Mouse (Mus musculus) neural tube, embryonic 13.5 days (tissue): ENCODE measurements around the gene Unc5cl. TPM values are rescaled to one million over a fixed set of nuclear protein-coding genes. Genes with fewer than 3 reads are reported as not detected.
A peak's percentile ranks its signal among the peaks of the same experiment; 100 is the strongest.

Experiments used
- ATAC-seq: fragments of 200-750 bp; cut with Nextera tagmentation; 2 replicates; pipeline ENCODE4 v1.8.0; 2017; ENCODE audit warnings: low read depth, mild to moderate bottlenecking, moderate TSS enrichment, moderate library complexity
- H3K27ac ChIP-seq: fragments of 300-500 bp; sonication (generic); replicated peaks from 2 replicates; pipeline ENCODE4 v1.5.1; 2015; ENCODE audit warnings: moderate library complexity, mild to moderate bottlenecking, inconsistent platforms
- H3K27me3 ChIP-seq: fragments of 300-500 bp; sonication (generic); 2 replicates; pipeline ENCODE4 v1.6.1; 2015; ENCODE audit warnings: mild to moderate bottlenecking, inconsistent platforms
- H3K36me3 ChIP-seq: fragments of 300-500 bp; sonication (generic); 2 replicates; pipeline ENCODE4 v1.6.1; 2015; ENCODE audit warnings: mild to moderate bottlenecking, inconsistent platforms
- H3K4me1 ChIP-seq: fragments of 300-500 bp; sonication (generic); replicated peaks from 2 replicates; pipeline ENCODE4 v1.6.1; 2015; ENCODE audit warnings: inconsistent platforms
- H3K4me2 ChIP-seq: fragments of 300-500 bp; sonication (generic); 2 replicates; pipeline ENCODE4 v1.6.1; 2015; ENCODE audit warnings: inconsistent platforms, mild to moderate bottlenecking, moderate library complexity
- H3K4me3 ChIP-seq: fragments of 300-500 bp; sonication (generic); 2 replicates; pipeline ENCODE4 v1.5.1; 2015; ENCODE audit warnings: mild to moderate bottlenecking, inconsistent platforms
- H3K9ac ChIP-seq: fragments of 300-500 bp; sonication (generic); 2 replicates; pipeline ENCODE4 v1.6.1; 2015; ENCODE audit warnings: moderate library complexity, mild to moderate bottlenecking, inconsistent platforms
- H3K9me3 ChIP-seq: fragments of 300-500 bp; sonication (generic); 2 replicates; pipeline ENCODE4 v1.6.1; 2016; ENCODE audit warnings: inconsistent platforms
- WGBS: fragments of 180-500 bp; shearing (Covaris S2); methylation state at CpG from one replicate; pipeline ENCODE4 v1.1.7; 2015; 5-methylcytosine and 5-hydroxymethylcytosine counted together
- polyA plus RNA-seq: library from polyadenylated mRNA; unstranded; fragments of >200 nt; fragmentation: Nextera tagmentation; extraction: Ambion mirVana; gene quantifications from 2 replicates; pipeline ENCODE4 v1.2.1, GENCODE M21; 2015

Gene Unc5cl
- polyA plus RNA-seq, 1 experiment from 2014 or later: 0.18 TPM

DNA sequence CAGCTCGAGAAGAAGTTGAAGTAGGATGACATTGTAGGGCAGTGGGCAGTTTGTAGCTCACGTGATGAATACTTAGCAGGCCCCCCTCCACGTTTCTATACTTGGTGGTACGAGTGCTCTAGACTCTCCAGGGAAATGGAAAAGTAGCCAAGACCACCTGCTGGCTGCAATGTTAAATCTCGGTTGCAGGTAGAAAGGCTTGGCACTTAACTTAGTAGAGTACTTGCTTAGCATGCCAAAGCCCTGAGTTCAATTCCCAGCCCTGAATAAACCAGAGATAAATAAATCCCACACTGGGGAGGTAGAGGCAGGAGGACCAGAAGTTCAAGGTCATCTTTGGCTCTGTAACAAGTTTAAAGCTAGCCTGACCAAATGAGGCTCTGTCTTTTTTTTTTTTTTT, 20.2 kb upstream of the Unc5cl start:
- Histone ChIP-seq H3K27ac (no peak overlapping the region), H3K4me1 (peaks cover 39% of the 10 kb centered on the region), H3K9me3 (no peaks in the 10 kb centered on the region), H3K9ac (no peak overlapping the region), H3K27me3 (no peaks in the 10 kb centered on the region), H3K4me3 (no peak overlapping the region), H3K4me2 (no peak overlapping the region), H3K36me3 (no peaks in the 10 kb centered on the region)
- ATAC-seq: no peak
- WGBS: 76% methylated on average over 5 of the region's 5 CpGs

DNA sequence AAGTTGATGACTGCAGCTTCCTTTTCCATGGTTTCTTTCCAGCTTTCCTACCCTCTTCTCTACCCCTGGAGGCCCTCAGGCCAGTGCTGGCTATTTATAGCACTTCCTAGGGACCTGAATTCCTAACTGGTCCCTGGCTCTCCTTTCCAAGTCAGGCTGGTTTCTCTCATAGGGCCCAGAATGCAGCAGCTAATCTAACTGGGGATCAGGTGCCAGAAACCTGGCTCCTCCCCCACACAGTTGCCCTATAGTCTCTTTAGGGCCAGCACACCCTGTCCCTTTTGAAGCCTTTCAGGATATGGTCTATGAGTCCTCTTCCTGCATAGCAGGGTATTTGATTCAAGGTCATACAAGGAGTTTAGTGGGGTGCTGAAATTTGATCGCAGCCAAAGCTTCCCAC, 18.2 kb upstream of the Unc5cl start:
- Histone ChIP-seq H3K4me3 (no peak overlapping the region), H3K4me1 (peaks cover 39% of the 10 kb centered on the region), H3K27ac (no peak overlapping the region), H3K9me3 (no peaks in the 10 kb centered on the region), H3K27me3 (no peaks in the 10 kb centered on the region), H3K9ac (no peak overlapping the region), H3K4me2 (no peak overlapping the region), H3K36me3 (no peaks in the 10 kb centered on the region)
- ATAC-seq: no peak
- 83% methylated on average over 1 of the region's 1 CpGs for WGBS

DNA sequence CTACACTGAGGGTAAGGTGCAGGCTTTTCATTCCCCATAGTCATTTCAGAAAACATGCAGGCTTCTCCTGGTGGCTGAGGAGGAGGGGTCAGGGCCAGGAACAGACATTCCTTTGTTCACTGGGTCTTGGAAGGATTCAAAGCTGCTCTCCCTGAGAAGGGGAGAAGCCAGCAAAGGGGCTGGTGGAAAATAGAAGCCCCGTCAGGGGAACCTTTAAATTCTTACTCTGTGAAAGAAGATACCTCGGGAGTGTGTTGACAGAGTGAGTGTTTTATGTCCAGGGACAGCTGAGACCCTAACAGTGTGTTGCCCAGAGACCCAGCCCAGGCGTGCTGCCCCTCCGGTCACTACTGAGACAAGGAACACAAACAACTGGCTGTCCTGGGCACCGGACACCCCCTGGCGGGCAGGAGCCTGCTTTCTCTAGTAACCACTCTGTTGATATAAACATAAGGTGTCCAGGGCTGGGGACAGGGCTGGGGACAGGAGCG, 17.2 kb upstream of the Unc5cl start:
- Histone ChIP-seq H3K36me3 (no peaks in the 10 kb centered on the region), H3K27me3 (no peaks in the 10 kb centered on the region), H3K9ac (no peak overlapping the region), H3K4me2 (no peak overlapping the region), H3K4me1 (peaks cover 37% of the 10 kb centered on the region), H3K27ac (peak overlapping the region; percentile 54), H3K4me3 (no peak overlapping the region), H3K9me3 (no peaks in the 10 kb centered on the region)
- 21% methylated on average over 7 of the region's 7 CpGs for WGBS
- peak; percentile 44 for ATAC-seq

DNA sequence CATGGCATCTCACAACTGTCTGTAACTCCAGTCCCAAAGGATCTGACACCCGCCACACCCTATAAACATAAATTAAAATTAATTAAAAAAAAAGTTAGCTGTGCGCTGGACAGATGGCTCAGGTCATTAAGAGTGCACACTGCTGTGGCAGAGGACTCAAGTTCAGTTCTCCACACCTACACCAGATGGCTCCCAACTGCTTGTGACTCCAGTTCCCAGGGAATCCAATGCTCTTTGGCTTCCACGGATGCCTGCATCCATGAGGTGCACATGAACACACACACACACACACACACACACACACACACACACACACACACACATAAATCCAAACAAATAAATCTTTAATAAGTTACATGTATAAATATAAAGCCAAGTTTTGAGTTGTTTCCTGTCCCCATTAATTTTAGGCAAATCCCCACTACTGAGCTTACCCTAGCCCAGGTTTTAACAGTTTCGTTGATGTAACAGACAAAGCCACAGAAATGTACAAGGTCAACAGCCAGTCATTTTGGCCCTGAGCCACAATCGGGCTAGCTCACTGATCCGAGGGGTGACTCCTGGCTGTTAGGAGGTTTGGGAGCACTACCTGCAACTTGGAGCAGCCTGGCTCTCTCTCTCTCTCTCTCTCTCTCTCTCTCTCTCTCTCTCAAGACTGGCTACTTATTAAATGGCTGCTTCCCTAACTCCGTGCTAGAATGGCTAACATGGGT, 11.8 kb upstream of the Unc5cl start:
- H3K9me3 ChIP-seq: no peaks in the 10 kb centered on the region
- H3K36me3 ChIP-seq: no peaks in the 10 kb centered on the region
- no peak overlapping the region for H3K4me2 ChIP-seq
- peak; percentile 59; the same call in 1 of the 2 replicates for ATAC-seq
- H3K9ac ChIP-seq: no peak overlapping the region
- H3K27me3 ChIP-seq: no peaks in the 10 kb centered on the region
- peaks cover 2% of the 10 kb centered on the region for H3K4me1 ChIP-seq
- WGBS: 62% methylated on average over 7 of the region's 7 CpGs
- H3K4me3 ChIP-seq: no peak overlapping the region
- no peak overlapping the region for H3K27ac ChIP-seq

DNA sequence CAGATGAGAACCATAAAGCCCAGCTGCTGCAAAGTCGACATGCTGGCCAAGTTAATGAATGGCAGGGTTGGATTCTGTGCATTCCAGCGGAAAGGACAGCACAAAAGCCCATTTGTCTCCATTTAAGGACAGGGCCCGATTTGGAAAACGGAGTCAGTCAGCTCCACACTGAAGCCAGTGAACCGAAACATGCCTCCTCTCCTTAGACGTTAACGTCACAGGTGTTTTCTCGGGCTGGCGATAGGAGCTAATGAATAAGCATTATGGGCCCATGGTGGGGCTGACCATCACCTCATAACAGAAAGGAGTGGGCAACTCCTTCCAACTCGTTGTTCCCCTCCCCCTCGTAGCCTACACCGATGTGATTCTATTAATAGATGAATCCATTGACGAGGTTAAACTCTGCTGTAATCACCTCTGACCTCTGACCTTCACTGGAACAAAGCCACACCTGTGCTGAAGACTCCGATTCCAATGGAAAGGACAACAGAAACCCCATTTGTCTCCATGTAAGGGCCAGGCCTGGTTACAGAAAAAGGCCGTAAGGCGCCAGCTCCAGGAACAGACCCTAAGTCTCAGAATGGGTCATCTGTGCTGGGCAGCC, 11.1 kb upstream of the Unc5cl start:
- Histone ChIP-seq H3K9me3 (no peaks in the 10 kb centered on the region), H3K4me1 (no peaks in the 10 kb centered on the region), H3K27ac (no peak overlapping the region), H3K36me3 (no peaks in the 10 kb centered on the region), H3K4me3 (no peak overlapping the region), H3K27me3 (no peaks in the 10 kb centered on the region), H3K9ac (no peak overlapping the region), H3K4me2 (no peak overlapping the region)
- WGBS: 60% methylated on average over 16 of the region's 16 CpGs
- no peak for ATAC-seq

DNA sequence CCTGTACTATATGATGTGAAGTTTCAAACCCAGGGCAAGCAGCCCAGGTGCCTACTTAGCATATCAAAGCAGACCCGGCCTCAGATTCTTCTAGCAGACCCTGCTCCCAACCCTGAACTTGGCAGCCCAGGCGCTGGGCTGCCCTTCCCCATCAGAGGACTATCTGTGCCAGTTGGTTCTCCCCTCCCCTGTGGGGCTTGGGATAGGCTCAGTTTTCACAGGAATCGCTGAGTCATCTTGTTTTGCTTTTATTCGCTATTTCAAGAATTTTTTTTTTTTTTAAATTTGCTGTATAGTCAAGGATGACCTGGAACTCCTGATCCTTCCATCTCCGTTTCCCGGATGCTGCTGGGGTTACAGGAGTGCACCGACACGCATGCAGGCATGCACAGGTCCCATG, 7.0 kb upstream of the Unc5cl start:
- H3K4me3 ChIP-seq: no peak overlapping the region
- H3K9me3 ChIP-seq: no peaks in the 10 kb centered on the region
- H3K4me2 ChIP-seq: no peak overlapping the region
- H3K4me1 ChIP-seq: 0 out of 2 replicates have a peak, but pooled peaks cover 8% of the 10 kb centered on the region
- ATAC-seq: no peak
- no peak overlapping the region for H3K9ac ChIP-seq
- H3K36me3 ChIP-seq: no peaks in the 10 kb centered on the region
- 79% methylated on average over 8 of the region's 8 CpGs for WGBS
- H3K27ac ChIP-seq: no peak overlapping the region
- H3K27me3 ChIP-seq: no peaks in the 10 kb centered on the region

DNA sequence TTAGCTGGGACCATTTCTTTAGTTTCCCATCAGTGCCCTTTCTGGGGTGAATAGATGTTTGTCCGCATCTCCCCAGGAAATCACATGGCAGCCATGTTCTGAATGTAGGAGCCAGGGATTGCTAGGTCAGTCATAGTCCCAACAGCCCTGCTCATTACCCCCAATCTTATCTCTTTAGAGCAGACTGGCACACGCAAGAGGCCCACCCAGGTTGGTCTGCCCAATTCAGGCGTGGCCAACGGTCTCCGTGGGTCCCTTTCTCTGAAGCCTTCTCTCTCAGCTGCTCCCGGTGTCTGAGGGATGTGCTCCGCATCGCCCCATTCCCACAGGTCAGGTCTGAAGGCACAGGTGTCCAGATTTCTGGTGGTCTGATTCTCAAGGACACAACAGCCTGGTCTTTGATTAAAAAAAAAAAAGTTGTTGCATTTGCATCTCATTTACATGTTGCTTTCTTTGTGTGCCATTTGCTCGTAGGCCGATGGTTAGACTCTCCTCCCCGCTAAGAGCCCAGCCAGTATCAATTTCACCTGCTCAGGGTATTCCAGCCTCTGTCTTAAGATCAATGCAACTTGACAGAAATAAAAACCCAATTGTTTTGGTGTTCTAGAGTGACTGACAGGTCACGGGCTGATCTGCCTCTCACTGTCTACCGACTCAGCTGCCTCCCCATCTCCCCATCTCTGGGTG, 3.9 kb upstream of the Unc5cl start:
- H3K36me3 ChIP-seq: no peaks in the 10 kb centered on the region
- 74% methylated on average over 13 of the region's 13 CpGs for WGBS
- H3K4me1 ChIP-seq: 0 out of 2 replicates have a peak, but pooled peaks cover 8% of the 10 kb centered on the region
- H3K27me3 ChIP-seq: no peaks in the 10 kb centered on the region
- no peak overlapping the region for H3K9ac ChIP-seq
- no peak overlapping the region for H3K4me2 ChIP-seq
- H3K4me3 ChIP-seq: no peak overlapping the region
- H3K9me3 ChIP-seq: no peaks in the 10 kb centered on the region
- H3K27ac ChIP-seq: no peak overlapping the region
- ATAC-seq: no peak

DNA sequence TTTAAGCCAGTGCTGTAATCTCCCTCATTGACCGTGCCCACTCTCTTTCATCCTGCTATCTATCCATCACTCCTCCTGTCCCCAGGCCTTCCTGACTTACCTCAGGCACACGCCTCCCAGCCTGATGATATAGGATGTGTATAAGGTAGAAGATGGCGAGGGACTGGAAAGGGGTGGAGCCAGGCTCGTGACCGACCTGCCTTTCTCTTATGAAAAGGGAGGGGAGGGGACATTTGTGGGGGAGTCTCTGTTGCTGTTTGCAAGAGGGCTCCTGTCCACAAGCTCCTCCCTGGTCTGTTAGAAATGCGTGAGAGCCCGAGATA, 3.4 kb upstream of the Unc5cl start, which contains the start of gene Tspo2:
Gene Tspo2, minus strand, starts transcription at position 170 of the 323 bp plus-strand sequence.
- 66% methylated on average over 7 of the region's 7 CpGs for WGBS
- H3K36me3 ChIP-seq: no peaks in the 10 kb centered on the region
- H3K27ac ChIP-seq: no peak within 1 kb of the TSS
- no peak within 1 kb of the TSS for H3K4me3 ChIP-seq
- no peaks in the 10 kb centered on the region for H3K9me3 ChIP-seq
- no peak within 1 kb of the TSS for H3K4me2 ChIP-seq
- H3K9ac ChIP-seq: no peak within 1 kb of the TSS
- no peaks in the 10 kb centered on the region for H3K27me3 ChIP-seq
- no peak; the same call in 1 of the 2 replicates for ATAC-seq
- 0 out of 2 replicates have a peak, but pooled peaks cover 8% of the 10 kb centered on the region for H3K4me1 ChIP-seq

DNA sequence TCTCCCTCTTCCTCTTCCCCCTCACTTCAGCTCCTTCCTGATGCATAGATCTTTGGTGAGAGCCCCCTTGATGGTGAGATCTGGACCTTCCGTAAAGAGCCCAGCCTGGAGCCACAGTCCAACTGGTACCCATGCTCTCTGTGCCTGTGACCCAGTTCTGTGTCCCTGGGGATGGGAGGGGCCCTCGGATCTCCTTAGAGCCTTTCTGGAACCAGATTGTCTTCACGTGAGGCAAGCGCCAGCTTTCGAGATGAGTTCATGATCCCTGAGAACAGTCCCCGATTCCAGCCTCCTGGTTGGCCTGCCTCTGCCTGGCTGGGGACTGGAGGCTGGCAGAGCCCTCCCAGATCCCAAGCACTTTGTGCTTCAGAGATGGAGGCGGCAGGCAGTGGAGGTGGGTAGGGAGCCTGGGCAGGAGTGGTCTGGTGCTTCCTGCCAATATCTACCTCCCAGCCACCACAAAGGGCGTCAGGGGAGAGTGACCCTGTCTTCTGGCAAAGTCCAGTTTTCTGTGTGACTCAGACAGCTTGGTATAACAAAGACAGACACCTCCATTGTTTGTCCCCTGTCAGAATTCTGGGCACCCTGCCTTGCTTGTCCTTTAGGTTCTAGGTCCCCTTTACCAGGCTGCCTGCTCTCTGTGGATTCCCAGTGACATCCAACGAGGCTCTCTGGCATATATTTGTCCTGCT, 2.8 kb upstream of the Unc5cl start:
- Histone ChIP-seq H3K27me3 (no peaks in the 10 kb centered on the region), H3K27ac (no peak overlapping the region), H3K4me3 (no peak overlapping the region), H3K9me3 (no peaks in the 10 kb centered on the region), H3K4me2 (no peak overlapping the region), H3K9ac (no peak overlapping the region), H3K4me1 (0 out of 2 replicates have a peak, but pooled peaks cover 8% of the 10 kb centered on the region), H3K36me3 (no peaks in the 10 kb centered on the region)
- 71% methylated on average over 9 of the region's 9 CpGs for WGBS
- no peak for ATAC-seq

DNA sequence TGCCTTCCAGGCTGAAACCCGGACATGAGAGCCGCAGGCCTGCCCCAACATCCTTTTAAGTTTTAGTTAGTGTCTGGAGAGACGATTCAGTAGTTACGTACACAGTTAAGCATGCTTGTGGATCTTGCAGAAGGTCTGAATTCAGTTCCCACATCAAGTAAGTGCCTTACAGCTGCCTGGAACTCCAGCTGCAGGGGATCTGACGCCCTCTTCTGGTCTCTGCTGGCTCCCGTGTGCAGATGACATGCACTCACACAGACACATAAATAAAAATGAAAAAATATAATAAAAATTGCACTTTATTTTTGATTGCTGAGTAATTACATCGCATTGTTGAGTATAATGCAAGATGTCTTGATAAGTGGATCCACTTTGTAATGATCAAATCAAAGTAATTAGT, 1.2 kb upstream of the Unc5cl start:
- H3K4me1 ChIP-seq: 0 out of 2 replicates have a peak, but pooled peaks cover 8% of the 10 kb centered on the region
- H3K4me2 ChIP-seq: no peak overlapping the region
- 78% methylated on average over 7 of the region's 7 CpGs for WGBS
- H3K4me3 ChIP-seq: no peak overlapping the region
- H3K27ac ChIP-seq: no peak overlapping the region
- no peaks in the 10 kb centered on the region for H3K27me3 ChIP-seq
- no peaks in the 10 kb centered on the region for H3K36me3 ChIP-seq
- no peak overlapping the region for H3K9ac ChIP-seq
- ATAC-seq: no peak
- no peaks in the 10 kb centered on the region for H3K9me3 ChIP-seq

DNA sequence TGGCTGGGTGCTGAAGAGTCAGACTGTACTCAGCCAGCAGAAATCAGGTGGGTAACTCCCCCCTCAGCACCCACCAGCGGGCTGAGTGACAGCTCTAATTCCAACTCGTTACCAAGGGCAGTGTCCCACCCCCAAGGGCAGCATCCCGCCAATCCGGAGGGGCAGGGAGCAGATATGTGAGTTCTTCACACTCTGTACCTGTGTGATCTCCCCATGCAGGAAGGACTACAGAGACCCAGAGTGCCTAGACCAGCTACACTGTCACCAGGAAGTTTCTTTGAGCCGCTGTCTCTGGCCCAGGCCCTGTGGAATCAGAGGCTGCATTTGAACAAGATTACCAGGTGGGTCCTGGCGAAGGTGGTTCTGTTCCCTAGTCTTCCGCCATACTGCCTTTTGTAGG, 511 bp upstream of the Unc5cl start:
- WGBS: 62% methylated on average over 7 of the region's 7 CpGs
- H3K4me2 ChIP-seq: no peak overlapping the region
- no peak overlapping the region for H3K4me3 ChIP-seq

DNA sequence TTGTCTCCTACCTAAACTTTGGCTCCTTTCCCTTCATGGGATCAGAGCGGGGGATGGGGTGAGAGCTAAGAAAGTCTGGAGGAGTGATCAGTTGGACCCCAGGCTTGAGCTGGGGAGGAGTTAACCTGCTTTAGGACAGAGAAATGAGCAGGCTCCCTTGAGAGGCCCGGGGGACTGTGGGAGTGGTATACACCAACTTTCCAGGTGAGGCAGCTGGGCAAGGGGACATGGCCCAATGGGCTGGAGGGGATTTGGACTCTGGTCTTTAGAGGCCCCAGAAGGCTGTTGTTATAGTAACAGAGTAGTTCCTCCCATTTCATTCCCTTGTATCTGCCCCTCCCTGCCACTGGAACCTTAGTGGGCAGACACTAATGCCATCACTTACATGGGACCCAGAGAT, 1.3 kb downstream of the Unc5cl start:
- 81% methylated on average over 2 of the region's 2 CpGs for WGBS
- Histone ChIP-seq H3K4me2 (no peak overlapping the region), H3K4me3 (no peak overlapping the region), H3K36me3 (no peaks in the 10 kb centered on the region), H3K27ac (no peak overlapping the region), H3K9ac (no peak overlapping the region), H3K4me1 (0 out of 2 replicates have a peak, but pooled peaks cover 8% of the 10 kb centered on the region), H3K9me3 (no peaks in the 10 kb centered on the region), H3K27me3 (no peaks in the 10 kb centered on the region)
- no peak for ATAC-seq

More for the DNA sequence above, 511 bp upstream of the Unc5cl start:
- Histone ChIP-seq H3K27ac (no peak overlapping the region), H3K4me1 (0 out of 2 replicates have a peak, but pooled peaks cover 8% of the 10 kb centered on the region), H3K36me3 (no peaks in the 10 kb centered on the region), H3K27me3 (no peaks in the 10 kb centered on the region), H3K9ac (no peak overlapping the region), H3K9me3 (no peaks in the 10 kb centered on the region)
- ATAC-seq: no peak
